Mouse (Mus musculus) testis, adult 2 months (tissue): ENCODE data around the gene Gm10260.

Experiments used
- CTCF ChIP-seq: fragments of 200-500 bp; IDR thresholded peaks from 2 replicates; pipeline ENCODE4 v1.5.1; 2012; ENCODE audit warnings: low read depth, mild to moderate bottlenecking, inconsistent platforms, low read length, moderate library complexity; ENCODE audit not compliant: control insufficient read depth, insufficient read depth, insufficient replicate concordance
- POLR2A ChIP-seq: fragments of 200-500 bp; IDR thresholded peaks from 2 replicates; pipeline ENCODE4 v1.6.1; 2012; ENCODE audit warnings: low read depth, mild to moderate bottlenecking, inconsistent platforms, low read length, moderate library complexity; ENCODE audit not compliant: control insufficient read depth

DNA sequence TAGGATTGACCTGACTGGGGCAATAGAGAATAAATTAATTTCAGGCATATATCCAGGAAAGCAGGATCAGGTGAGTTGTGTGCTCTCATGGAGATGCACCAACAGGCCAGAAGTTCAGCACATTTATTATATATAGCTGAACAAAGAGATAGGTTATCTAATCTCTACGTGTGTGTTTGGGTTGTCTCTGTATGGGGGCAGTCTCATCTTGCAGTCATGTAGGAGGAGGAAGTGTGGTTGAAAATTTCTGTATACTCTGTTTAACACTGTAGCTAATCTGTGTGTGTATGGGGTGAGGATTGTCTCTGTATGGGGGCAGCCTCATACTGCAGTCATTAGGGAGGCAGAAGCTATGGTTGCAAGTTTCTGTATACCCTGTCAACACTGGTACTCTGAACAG lies 34.3 kb upstream of the Gm10260 start:
- TF ChIP-seq POLR2A (no peak), CTCF (no peak)
